Mouse (Mus musculus): ENCODE results near the gene Fgfr2.
A peak's percentile ranks its signal among the peaks of the same experiment; 100 is the strongest.

The Fgfr2 gene

DNA sequence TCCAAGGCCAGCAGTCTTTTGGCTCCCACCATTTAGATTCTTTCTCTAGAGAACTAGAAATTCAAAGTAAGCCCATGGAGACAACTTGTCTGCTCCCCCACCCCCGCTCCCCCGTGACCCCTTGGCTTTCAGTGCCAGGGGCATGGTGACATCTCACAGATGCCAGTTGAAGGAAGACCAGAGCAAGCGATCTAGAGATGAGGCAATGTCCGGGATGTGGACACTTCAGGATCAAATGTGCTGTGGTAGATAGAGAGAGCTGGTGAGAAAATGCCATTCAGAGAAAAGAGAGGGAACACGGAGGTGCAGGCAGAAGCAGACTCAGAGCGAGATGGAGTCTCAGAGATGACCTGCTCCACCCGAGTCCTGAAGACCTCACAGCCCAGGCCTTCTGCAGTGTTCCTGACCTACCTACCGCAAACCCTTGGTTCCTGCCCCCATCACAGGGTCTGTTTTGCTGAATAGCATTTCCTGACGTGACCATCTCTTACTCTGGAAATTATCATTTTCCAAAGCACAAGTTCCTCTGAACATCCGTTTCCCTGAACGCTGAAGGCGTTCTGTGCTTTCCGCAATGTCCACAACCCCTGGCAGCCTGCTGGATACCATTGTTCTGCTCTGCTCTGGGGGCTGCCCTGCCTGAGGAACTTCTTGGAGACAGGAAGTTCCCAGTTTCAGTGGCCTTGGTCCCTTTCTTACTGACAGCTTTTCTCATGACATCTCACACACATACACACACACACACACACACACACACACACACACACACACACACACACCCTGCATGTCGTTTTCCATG is 783.9 kb downstream of the Fgfr2 start:
- no peak for DNase-seq (ENCODE audit: low read depth, low spot score)

DNA sequence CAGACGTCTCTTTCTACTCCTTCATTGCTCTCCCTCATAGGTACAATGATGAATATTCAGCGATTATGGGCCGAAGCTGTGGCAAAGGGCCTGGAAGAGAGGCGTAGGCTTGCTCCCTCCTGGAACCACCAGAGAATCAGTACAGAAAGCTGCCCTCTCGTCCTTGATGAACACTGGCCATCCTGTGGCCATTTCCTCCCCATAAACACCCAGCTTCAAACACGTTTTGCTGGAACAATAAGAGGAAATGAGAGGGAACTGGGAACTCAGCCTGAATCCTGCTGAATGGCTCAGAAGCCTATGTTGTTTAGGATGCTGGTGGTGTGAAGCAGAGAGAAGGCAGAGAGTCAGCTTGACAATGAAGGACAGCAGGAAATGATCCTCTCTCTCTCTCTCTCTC is 784.8 kb downstream of the Fgfr2 start:
- no peak for DNase-seq (ENCODE audit: low read depth, low spot score)

DNA sequence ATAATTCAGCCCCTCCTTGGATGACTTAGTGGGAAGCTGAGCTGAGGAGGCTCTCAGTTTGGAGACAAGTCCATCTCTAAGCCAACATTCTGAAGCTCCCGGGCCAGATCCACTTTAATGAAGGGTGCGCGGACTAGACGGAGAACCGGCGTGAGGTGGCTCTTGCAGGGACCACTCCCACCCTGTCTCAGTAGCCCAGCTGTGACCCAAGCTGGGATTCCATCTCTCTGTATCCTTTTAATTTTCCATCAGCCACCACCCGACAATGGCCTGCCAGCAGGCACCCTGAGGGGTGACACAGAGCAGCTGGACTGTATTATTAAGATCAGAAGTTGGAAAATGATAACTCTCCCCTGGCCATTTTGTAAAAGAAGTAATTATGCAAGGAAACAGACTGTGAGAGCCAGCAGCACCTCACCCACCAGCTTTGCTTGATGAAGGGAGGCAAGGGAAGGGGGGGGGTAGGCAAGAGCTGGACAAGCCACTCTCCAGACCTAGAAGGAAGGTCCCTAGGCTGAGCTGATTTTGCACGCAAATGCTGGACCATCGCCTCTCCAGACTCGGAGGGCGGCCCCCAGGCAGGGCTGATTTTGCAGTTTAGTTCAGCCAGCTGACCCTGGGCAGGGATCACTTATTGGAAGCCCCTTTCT is 785.8 kb downstream of the Fgfr2 start:
- DNase-seq (ENCODE audit: low read depth, low spot score), result no peak

DNA sequence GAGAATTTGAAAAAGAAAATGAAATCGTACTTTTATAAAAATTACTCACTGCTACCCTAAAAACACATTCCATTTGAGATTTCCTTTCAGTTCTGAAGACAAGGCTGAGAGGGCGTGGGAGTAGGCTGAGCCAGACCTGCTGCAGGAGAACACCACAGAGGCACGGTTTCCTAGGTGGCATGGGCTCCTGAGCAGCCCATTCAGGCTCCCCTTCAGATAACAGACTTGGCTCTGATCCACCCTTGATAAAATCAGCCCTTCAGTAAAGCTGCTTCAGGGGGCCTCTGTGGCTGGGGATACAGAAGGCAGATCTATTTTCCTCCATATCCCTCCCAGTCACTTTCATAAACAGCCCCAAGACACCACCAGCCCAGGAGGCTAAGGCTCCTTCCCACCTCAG is 786.4 kb downstream of the Fgfr2 start:
- DNase-seq (ENCODE audit: low read depth, low spot score), result no peak

DNA sequence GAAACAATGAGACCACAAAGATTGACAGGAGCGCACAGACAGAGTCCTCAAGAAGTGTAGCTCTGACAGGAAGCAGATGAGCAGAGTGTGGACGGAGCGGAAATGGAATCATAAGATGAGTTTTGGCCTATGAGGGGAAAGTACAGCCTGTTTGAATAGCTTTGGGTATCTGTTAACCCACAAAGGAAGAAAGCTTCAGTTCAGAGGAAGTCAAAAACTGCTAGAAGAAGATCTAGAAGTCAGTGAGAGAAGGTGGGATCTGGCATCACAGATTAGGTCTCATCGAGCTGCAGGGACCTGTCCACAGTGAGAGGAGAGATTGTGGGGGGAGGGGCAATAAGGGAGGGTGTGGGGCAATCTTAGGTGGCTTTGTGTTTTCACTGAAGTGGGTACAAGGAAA is 787.8 kb downstream of the Fgfr2 start:
- no peak for DNase-seq (ENCODE audit: low read depth, low spot score)

DNA sequence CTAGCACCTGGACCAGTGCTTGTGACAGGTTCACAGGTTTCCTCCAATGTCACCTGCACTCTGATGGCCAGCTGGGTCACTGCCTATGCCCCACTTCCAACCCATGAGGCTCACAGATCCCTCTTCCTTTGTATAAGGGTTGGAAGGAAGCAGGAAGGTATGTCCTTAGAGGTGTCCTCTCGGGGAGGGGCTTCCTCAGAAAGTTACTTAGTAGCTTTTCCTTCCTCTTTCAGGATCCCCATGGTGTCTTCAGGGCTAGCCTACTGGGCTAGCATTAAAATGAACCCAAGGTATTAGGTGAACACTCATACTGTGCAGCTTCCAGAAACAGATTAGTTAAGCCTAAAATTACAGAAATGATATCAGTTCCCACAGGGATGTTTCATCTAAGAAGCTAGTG is 790.1 kb downstream of the Fgfr2 start:
- peak; percentile 24 for DNase-seq (ENCODE audit: low read depth, low spot score)

DNA sequence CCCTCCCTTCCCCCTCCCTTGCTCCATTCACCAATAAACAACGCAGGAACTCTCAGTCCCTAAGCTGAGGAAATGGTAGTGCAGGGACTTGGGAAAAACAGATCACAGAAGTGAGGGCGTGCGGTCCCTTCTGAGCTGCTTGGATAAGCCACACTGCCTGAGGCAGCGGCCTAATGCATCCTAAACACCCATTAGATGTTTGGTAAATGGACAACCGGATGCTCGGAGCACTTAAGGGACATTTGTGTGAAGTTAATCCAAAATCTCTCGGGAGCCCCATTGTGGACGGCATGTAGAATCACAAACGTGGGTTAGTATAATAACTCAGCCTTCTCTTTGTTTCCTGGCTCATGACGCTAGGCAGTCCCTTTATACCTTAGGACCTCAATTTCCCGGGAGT is 791.0 kb downstream of the Fgfr2 start:
- no peak for DNase-seq (ENCODE audit: low read depth, low spot score)

DNA sequence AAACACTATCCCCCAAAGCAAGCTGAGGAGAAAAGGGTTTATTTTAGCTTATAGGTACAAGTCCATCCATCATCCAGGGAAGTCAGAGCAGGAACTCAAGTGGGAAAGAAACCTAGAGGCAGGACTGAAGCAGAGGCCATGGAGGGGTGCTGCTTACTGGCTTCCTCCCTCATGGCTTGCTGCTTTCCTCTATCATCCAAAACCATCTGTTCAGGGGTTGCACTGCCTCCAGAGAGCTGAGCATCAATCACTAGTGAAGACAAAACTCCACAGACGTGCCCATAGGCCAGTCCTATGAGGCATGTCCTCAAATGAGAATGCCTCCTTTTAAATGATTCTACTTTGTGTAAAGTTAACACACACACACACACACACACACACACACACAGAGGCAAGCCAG is 793.0 kb downstream of the Fgfr2 start:
- DNase-seq (ENCODE audit: low read depth, low spot score), result no peak

DNA sequence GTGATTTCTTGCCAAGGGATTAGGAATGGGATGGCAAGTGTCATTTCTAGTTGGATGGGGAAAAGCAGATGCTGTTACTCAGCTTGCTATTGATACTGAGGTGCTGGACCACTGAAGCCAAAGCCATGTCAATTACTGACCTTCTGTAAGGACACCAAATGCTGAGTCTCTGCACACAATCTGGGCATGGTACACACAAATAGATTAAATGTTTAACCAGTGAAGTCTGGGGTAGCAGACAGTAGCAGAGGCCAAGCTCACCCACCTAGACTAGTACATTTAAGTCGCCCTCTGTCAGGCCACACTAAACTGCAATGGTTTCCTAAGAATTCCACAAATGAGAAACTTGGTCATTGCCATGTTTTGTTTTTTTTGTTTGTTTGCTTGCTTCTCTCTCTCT is 794.5 kb downstream of the Fgfr2 start:
- DNase-seq (ENCODE audit: low read depth, low spot score), result no peak

DNA sequence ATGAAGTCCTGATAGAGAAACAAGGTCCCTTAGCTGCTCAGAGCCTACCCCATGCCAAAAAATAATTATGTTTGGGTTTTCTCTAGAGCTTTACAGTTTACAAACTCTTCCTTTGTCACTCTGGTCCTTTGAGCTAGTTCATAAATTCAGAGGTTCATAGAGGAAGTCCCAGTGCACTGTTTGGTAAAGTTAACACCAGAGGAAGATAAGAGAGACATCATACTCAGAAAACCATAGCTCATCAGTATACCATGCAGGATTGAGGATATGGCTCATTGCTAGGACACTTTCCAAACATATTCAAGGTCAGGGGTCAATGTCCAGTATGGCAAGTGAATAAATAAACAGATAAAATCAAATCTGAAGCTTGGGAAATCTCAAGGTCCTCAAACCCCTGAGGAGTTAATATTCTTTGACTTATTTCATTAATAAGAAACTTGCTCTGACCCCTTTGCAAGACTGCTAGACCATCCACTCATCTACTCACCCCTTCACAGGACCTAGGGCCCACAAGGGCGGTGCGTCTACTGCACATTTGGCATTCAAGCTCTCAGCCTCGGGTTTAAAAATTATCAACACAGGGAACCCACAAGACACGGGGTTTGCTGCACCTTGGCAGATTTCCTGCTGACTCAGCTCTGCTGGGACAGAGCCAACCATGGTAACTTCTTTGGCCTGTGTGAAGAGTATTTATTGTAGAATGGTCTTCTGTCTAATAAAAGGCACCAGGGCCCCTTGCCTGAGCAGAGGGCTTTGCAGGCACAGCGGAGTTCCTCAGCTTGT is 797.4 kb downstream of the Fgfr2 start:
- no peak for DNase-seq (ENCODE audit: low read depth, low spot score)

DNA sequence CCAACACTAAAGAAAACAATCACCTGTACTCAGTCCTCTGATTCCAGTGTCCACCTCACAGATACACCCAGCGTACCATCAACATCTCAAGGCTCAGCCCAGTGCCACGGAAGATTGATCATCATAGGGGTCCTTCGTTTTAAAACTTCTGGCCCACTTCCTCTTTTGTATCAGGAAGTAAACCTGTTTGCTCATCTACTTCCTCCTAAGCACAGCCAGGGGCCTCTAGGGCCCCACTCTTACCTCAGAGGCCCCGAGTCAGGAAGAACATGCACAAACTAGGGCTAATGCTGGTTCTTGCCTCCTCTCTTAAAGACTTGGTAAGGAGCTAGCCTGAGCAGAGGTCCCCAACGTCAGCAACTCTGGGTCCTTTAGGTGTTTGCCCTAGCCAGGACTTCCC is 799.7 kb downstream of the Fgfr2 start:
- peak; percentile 87 for DNase-seq (ENCODE audit: low read depth, low spot score)

DNA sequence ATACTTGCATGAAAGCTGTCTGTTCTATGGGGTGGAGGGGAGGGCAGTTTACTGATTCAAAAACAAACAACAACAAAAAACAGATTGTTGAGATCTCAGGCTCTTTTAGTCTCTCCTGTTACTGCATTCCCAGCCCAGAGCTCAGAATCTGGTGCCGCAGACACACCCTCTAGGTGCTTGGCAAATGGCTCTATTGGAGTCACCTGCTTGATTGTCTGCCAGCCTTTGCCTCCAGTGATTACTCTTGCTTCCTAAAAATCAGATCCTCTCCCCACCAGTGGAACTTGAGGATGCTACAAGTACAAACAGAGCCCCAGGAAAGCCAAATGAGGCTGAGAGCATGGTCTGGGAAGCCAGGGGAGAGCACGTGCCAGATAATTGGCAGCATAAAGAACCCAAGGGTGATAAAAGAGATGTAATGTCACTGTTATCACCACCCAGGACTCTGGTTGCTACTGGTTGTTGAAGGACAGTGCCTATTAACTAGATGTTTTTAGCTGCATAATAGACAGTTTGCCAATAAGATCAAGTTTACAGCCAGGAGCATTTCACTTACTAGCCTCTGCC is 801.7 kb downstream of the Fgfr2 start:
- DNase-seq (ENCODE audit: low read depth, low spot score), result no peak

DNA sequence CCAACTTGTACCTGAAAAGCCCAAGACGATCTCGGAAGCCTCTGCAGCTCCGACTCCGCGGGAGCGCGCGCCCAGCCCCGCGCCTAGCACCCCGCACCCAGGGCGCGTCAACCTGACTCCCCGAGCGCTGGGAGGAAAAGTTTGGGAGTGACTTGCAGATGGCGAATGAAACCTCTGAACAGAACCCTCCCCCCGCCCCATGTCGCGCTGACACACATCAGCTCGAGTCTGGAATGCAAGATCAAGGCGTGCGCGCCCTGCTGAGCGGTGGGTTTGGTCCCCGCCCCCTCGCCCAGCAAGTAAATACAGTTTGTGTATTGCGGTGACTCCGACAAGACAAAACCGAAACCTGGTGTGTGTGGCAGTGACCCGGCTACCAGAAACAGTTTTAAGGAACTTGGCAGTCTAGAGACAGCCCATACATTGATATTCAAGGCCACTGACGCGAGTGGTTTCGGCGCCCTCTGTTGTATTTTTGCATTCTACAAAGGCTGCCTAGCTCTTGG is 806.1 kb downstream of the Fgfr2 start, which contains the start of gene Chst15:
Gene Chst15, minus strand, starts transcription at position 193 of the 506 bp plus-strand sequence.
- peak; percentile 87 for DNase-seq (ENCODE audit: low read depth, low spot score)

DNA sequence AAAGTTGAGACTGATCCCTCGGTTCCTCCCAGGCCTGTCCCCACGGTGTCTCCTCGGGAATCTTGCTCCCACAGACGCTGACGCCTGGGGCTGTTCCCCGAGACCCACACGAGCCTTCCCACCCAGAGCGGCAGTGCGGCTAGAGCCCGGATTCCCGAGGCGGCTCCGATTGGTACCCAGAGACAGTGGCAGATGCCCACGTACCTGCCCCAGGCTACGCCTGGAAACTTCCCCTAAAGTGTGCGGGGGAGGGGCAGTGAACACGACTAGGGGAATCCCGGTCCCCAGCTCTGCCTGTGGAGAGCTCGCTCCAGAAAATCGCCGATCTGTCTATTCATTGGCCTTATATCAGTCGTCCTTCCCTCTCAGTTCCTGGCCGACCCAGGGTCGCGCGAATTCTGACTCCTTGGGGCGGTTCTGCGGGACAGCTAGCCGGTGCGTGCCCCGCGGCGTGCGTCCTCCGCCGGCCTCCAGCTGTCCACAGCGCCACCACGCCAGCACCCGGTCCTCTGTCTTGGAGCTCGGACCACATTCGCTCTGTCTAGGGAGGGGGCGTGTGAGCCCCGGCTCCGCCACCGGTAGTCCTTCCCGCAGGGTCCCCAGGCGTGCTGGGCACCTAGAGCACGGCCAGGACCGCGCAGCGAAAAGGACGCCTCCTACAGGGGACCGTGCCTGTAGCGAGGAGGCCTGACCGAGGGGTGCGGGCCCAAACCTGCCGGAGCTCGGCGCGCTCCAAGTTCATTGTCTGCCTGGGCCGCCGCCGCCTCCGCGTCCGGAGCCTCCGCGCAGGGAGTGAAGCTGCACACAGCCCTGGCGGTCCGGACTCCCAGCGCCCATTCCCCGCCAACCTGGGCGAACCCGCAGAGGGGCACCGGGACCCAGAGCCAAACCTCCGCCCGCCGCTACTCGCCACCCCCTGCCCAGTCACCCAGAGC is 806.8 kb downstream of the Fgfr2 start:
- DNase-seq (ENCODE audit: low read depth, low spot score), result peak; percentile 86

DNA sequence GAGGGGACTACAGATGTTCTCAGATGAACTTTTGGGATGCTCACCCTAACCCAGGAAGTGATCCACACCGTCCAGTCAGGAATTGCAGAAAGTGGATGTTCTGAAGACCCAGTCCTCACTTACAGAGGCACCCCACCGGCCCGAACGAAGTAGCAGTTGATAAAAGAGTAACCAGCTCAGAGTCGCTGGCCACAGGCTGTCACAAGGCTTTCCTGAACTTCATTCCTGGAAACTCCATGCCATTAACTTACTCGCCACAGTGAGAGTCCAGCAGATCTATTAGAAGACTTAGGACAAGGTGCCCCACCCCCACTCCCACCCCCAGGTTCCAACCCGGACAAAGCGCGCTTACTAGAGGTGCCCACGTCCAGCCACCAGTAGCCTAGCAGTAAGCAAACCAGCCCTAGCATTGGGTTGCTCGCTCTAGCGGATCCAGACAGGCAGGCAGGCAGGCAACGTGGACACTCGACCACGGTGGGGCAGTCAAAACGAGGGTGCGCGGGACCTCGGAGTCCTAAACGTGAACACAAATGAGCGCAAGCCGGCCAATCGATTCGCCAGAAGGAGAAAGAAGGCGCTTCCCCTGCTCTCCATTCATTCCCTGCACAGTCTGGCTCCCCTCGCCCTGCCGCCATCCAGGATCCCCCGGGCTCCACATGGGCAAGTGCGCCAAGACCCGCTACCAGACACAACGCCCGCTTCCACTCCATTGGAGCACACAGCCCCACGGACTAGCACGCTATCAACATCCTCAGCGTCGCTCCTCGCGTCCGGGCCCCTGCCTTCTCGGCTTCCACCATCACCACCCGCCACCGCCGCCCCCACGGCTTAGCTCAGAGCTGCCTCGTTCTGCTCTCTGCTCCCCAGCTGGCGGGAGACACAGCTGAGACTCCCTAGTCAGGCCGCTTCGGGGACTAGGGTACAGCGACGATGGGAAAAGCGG is 807.7 kb downstream of the Fgfr2 start:
- peak; percentile 61 for DNase-seq (ENCODE audit: low read depth, low spot score)

DNA sequence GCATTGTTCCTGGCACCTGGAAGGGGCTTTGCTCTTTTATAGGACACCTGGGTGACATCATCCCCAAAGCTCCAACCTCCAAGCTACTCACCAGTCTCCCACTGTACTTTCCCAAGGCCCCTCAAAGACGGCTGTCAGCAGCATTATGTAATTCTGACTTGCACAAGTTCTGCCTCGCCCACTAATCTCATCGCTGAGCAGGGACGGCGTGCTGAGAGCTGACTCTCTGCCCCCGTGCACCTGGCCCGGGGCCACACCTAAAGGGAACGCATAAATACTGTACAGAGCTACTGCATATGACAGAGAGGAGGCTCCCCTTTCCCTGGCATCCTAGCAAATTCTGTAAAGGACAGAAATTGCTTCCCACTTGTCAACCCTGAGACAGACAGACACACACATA is 810.8 kb downstream of the Fgfr2 start:
- no peak for DNase-seq (ENCODE audit: low read depth, low spot score)

DNA sequence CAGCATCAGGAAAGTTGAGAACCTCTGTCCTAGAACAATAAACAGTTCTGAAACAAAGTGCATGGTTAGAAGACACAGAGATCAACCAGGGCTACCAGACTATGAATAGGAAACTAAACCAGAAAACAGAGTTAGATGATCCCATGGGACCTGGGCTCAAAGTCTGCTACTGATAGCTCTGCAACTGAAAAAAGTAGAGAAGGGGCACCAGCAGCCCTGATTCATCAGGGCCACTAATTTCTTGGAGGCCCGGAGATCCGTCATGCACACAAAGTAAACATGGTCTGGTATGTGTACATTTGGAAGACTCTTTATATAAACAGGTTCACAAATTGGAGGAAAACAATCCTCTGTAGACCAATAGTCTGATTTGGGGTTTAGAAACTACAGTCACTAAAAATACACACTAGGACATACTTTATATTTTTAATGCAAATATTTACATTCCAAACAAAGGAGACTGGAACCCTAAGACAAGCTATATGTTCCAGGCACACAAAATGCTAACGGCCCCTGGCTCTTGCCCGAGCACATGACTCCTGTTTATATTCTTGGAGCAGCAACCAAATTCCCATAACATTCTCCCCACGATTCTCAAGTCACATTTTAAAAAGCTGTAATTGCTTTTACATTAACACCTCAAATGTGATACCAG is 814.5 kb downstream of the Fgfr2 start:
- no peak for DNase-seq (ENCODE audit: low read depth, low spot score)

DNA sequence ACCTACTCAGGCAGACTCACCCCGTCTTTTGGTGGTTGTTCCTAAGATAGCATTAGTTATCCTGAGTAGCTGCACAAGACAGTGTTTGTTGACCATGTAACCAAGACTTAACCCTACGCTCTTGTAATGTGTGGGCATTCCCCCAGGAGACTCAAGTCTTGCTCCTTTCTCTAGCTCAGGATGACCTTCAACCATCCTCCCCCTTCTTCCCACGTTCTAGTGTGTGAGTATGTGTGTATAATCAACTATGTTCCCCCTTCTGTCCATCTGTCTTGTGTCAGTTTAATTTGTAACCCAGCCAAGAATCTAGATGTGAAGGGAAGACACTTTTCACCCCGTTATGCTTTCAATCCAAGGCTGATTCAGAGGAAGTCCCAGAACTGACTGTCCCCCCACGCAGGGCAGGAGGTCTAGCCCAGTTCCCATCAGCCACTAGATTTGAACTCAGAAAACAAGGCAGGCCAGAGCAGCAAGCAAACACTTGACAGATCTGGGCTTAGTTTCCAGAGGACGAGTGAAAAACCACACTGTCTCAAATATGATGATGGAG is 815.4 kb downstream of the Fgfr2 start:
- no peak for DNase-seq (ENCODE audit: low read depth, low spot score)
